Comparison of ENCODE assay signal across 9 mouse cellular contexts in the genomic region with DNA sequence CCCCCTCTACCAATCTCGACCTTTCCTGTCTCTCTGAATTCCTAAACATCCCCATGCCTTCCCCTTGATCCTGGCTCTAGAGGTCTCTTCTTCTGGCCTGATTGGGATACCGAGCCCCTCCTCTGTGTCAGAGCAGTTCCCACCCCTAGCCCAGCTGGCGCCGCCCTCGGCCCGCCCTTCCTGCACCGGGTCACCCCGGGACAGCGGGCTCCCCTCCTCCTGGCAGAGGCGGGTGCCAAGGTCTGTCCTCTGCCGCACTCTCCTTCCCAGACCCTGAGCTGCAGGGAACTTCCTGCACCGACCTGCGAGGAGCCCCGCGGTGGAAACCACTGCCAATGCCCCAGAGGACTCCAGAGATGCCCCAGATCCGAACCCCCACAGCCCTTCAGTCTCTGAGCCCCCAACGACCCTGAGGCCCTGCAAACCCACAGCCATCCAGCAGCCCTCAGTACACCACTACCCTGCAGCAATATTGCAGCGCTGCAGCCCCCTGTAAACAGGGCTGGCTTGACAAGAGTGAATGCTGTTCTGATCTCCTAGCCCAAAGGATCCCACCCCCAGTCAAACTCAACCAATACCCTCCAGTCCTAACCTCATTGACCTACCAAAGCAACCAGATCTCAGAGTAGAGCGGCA. TPM values are rescaled to one million over a fixed set of nuclear protein-coding genes. Genes with fewer than 3 reads are reported as not detected.
DNase-seq lines count a peak whose midpoint lies in the region; ATAC-seq and TF ChIP-seq lines count a peak whose summit lies in the region.
"Had no signal": no experiment of that assay in that cellular context is flagged by ENCODE, and none has a peak within 500 bp of the region (broad histone marks: within the 10 kb centered on the region; RNA-seq: fewer than 3 reads in every experiment).

No protein-coding gene starts in this region.

- no peaks in the 10 kb centered on the region for H3K27me3 ChIP-seq in hindbrain, embryonic 11.5 days (ENCODE audit: control insufficient read depth, insufficient read depth, low read length)
- no peaks in the 10 kb centered on the region for H3K27me3 ChIP-seq in stomach, embryonic 14.5 days (ENCODE audit: control insufficient read depth, insufficient read depth, low read length)
- H3K27me3 ChIP-seq: liver, embryonic 15.5 days had no signal

- H3K4me2 ChIP-seq in hindbrain, embryonic 11.5 days (replicated peaks; ENCODE audit: low read depth, low read length) = peak overlapping the region; percentile 22; the same call in 1 of the 2 replicates
- peak overlapping the region; percentile 25 for H3K4me2 ChIP-seq in stomach, embryonic 14.5 days (replicated peaks; ENCODE audit: low read depth, low read length)
- H3K4me2 ChIP-seq: liver, embryonic 15.5 days had no signal

- peak; percentile 57; the same call in 1 of the 2 replicates for ATAC-seq in hindbrain, embryonic 11.5 days (ENCODE audit: low FRiP score)
- peak; percentile 38; the same call in 1 of the 2 replicates for ATAC-seq in megakaryocyte, adult 5-6 weeks (ENCODE audit: poor library complexity, severe bottlenecking)
- peak; percentile 63; the same call in 1 of the 2 replicates for ATAC-seq in stomach, embryonic 14.5 days (ENCODE audit: insufficient number of reproducible peaks, insufficient read depth, low FRiP score, low read depth)

- no peak overlapping the region for H3K9ac ChIP-seq in hindbrain, embryonic 11.5 days (ENCODE audit: low read depth, low read length)
- H3K9ac ChIP-seq in stomach, embryonic 14.5 days (replicated peaks; ENCODE audit: low read depth, low read length) = no peak overlapping the region
- H3K9ac ChIP-seq: liver, embryonic 15.5 days had no signal

- H3K27ac ChIP-seq in gastrocnemius, adult 2 months = no peak overlapping the region
- no peak overlapping the region for H3K27ac ChIP-seq in hindbrain, embryonic 11.5 days (ENCODE audit: low read depth, low read length)
- H3K27ac ChIP-seq in stomach, embryonic 14.5 days (ENCODE audit: low read length) = no peak overlapping the region
- H3K27ac ChIP-seq: liver, embryonic 15.5 days had no signal

- peak; percentile 4 for DNase-seq in T-cell, adult 2 months (ENCODE audit: low spot score)
- peak; percentile 5 for DNase-seq in cerebellum, adult 8-10 months
- peak; percentile 85 for DNase-seq in gastrocnemius, adult 2 months
- peak; percentile 17 for DNase-seq in hindbrain, embryonic 11.5 days (ENCODE audit: low spot score)
- peak; percentile 30 to 33 for DNase-seq in left cerebral cortex, postnatal 14 days (ENCODE audit: low spot score in 2 of 2)
- no peak for DNase-seq in spleen, postnatal 14 days (ENCODE audit: low spot score in 2 of 2)

- no peaks in the 10 kb centered on the region for H3K4me1 ChIP-seq in hindbrain, embryonic 11.5 days (replicated peaks; ENCODE audit: control insufficient read depth, insufficient read depth, low read length)
- peaks cover 4% of the 10 kb centered on the region for H3K4me1 ChIP-seq in stomach, embryonic 14.5 days (ENCODE audit: control insufficient read depth, insufficient read depth, low read length)

- TF ChIP-seq CTCF in gastrocnemius, adult 2 months (IDR thresholded peaks at IDR 0.05) = no peak

- intact Hi-C loops in gastrocnemius, adult 2 months (cut with DNase I) = no loop called here
- intact Hi-C loops in left cerebral cortex, postnatal 14 days (cut with DNase I) = no loop called here

- H3K9me3 ChIP-seq in hindbrain, embryonic 11.5 days (ENCODE audit: control insufficient read depth, low read length) = no peaks in the 10 kb centered on the region
- no peaks in the 10 kb centered on the region for H3K9me3 ChIP-seq in stomach, embryonic 14.5 days (ENCODE audit: control insufficient read depth, low read depth, low read length)
- H3K9me3 ChIP-seq: liver, embryonic 15.5 days had no signal

- peak overlapping the region; percentile 46 for H3K4me3 ChIP-seq in gastrocnemius, adult 2 months
- no peak overlapping the region for H3K4me3 ChIP-seq in hindbrain, embryonic 11.5 days (ENCODE audit: low read depth, low read length)
- no peak overlapping the region for H3K4me3 ChIP-seq in stomach, embryonic 14.5 days (ENCODE audit: low read depth, low read length)
- H3K4me3 ChIP-seq: liver, embryonic 15.5 days had no signal

- 9% methylated on average over 19 of the region's 19 CpGs for WGBS in hindbrain, embryonic 11.5 days
- 7% methylated on average over 19 of the region's 19 CpGs for WGBS in stomach, embryonic 14.5 days

- no peaks in the 10 kb centered on the region for H3K36me3 ChIP-seq in hindbrain, embryonic 11.5 days (ENCODE audit: control insufficient read depth, insufficient read depth, low read length)
- no peaks in the 10 kb centered on the region for H3K36me3 ChIP-seq in stomach, embryonic 14.5 days (ENCODE audit: control insufficient read depth, insufficient read depth, low read length)
- H3K36me3 ChIP-seq: liver, embryonic 15.5 days had no signal

RNA-seq across cellular contexts. Expression of gene Thrb, which starts 27.1 kb away (rescaled TPM):
- 10 to 100 TPM; 26.7 to 40.0 TPM for total RNA-seq in gastrocnemius, adult 2 months (2021)
- 0.52 and 0.99 TPM in 2 replicates for polyA plus RNA-seq in hindbrain, embryonic 11.5 days (2014; fragmentation: Nextera tagmentation; extraction: Ambion mirVana)
- 10 to 100 TPM; 60.1 to 75.9 TPM for total RNA-seq in left cerebral cortex, postnatal 14 days (2021)
- 0.02 and 0.11 TPM in 2 replicates for total RNA-seq in megakaryocyte, adult 5-6 weeks (2015)
- not detected in 2 replicates for total RNA-seq in megakaryocyte, adult 5-6 weeks (2017)
- polyA plus RNA-seq in stomach, embryonic 14.5 days (2014; fragmentation: Nextera tagmentation; extraction: Ambion mirVana) = 1.0 and 1.9 TPM in 2 replicates

Comparison
In these comparisons a context has a peak if more than half of its experiments do, and no peak if none do; other contexts are left out.
1. DNase-seq: peak in T-cell, adult 2 months (single experiment), cerebellum, adult 8-10 months (single experiment), gastrocnemius, adult 2 months (single experiment), hindbrain, embryonic 11.5 days (single experiment) and left cerebral cortex, postnatal 14 days (2 of 2); none in spleen, postnatal 14 days (0 of 2).
2. RNA of gene Thrb, which starts 27.1 kb away (total RNA-seq): 60.1 to 75.9 TPM in left cerebral cortex, postnatal 14 days and 26.7 to 40.0 TPM in gastrocnemius, adult 2 months; 0.02 to 0.11 TPM in megakaryocyte, adult 5-6 weeks; every median in the first group is over 10 times any median in the second.
3. Peak in every context shown above with its lines, with median percentiles within 50 percentile points of each other: ATAC-seq.